Mouse (Mus musculus) myocyte (in vitro differentiated cells): ENCODE measurements around the gene Ttll11. TPM values are rescaled to one million over a fixed set of nuclear protein-coding genes. Genes with fewer than 3 reads are reported as not detected.

ENCODE experiments used
- H3K27me3 ChIP-seq: one replicate; pipeline ENCODE4 v1.6.1; 2011; ENCODE audit not compliant: control insufficient read depth, insufficient read depth, insufficient read length
- H3K36me3 ChIP-seq: one replicate; pipeline ENCODE4 v1.6.1; 2011; ENCODE audit not compliant: control insufficient read depth, insufficient read depth
- H3K4me2 ChIP-seq: one replicate; pipeline ENCODE4 v1.6.1; 2011; ENCODE audit warnings: low read depth, control low read depth
- H3K4me3 ChIP-seq: one replicate; pipeline ENCODE4 v1.5.1; 2011; ENCODE audit warnings: mild to moderate bottlenecking, control low read depth, moderate library complexity
- H3K79me2 ChIP-seq: one replicate; pipeline ENCODE4 v1.6.1; 2011; ENCODE audit not compliant: control insufficient read depth, insufficient read depth
- H3ac ChIP-seq: one replicate; pipeline ENCODE4 v1.6.1; 2011; ENCODE audit not compliant: control insufficient read depth, insufficient read length
- CEBPB ChIP-seq: IDR thresholded peaks from 2 replicates; pipeline ENCODE4 v1.6.1; 2011; ENCODE audit warnings: mild to moderate bottlenecking, moderate library complexity; ENCODE audit not compliant: poor library complexity, insufficient read depth, severe bottlenecking
- E2F4 ChIP-seq: IDR thresholded peaks from one replicate; pipeline ENCODE4 v1.6.1; 2011; ENCODE audit warnings: mild to moderate bottlenecking, control low read depth, moderate library complexity; ENCODE audit not compliant: insufficient read depth
- MAX ChIP-seq: IDR thresholded peaks from one replicate; pipeline ENCODE4 v1.6.1; 2011; ENCODE audit warnings: low read depth, mild to moderate bottlenecking, control low read depth
- MYOD1 ChIP-seq, 3 experiments: IDR thresholded peaks; one replicate each; pipeline ENCODE4 v1.6.1; 2011; ENCODE audit warnings: control low read depth in 2 of 3, low read depth in 2 of 3, mild to moderate bottlenecking in 2 of 3, moderate library complexity in 1 of 3; ENCODE audit not compliant: insufficient read length in 2 of 3, control insufficient read depth in 1 of 3
- MYOG ChIP-seq, 3 experiments: IDR thresholded peaks; one replicate each; pipeline ENCODE4 v1.6.1; 2011; ENCODE audit warnings: control low read depth in 2 of 3, low read depth in 2 of 3, mild to moderate bottlenecking in 2 of 3; ENCODE audit not compliant: insufficient read length in 2 of 3, control insufficient read depth in 1 of 3, insufficient read depth in 1 of 3
- POLR2A ChIP-seq: IDR thresholded peaks from one replicate; pipeline ENCODE4 v1.6.1; 2011; ENCODE audit warnings: low read depth, mild to moderate bottlenecking, control low read depth, moderate library complexity; ENCODE audit not compliant: insufficient read length
- POLR2AphosphoS2 ChIP-seq: IDR thresholded peaks from one replicate; pipeline ENCODE4 v1.6.1; 2011; ENCODE audit warnings: low read depth, control low read depth; ENCODE audit not compliant: insufficient read length
- REST ChIP-seq: IDR thresholded peaks from one replicate; pipeline ENCODE4 v1.6.1; 2011; ENCODE audit warnings: mild to moderate bottlenecking, control low read depth, moderate library complexity; ENCODE audit not compliant: insufficient read depth, insufficient read length
- SRF ChIP-seq: IDR thresholded peaks from one replicate; pipeline ENCODE4 v1.6.1; 2011; ENCODE audit warnings: low read depth; ENCODE audit not compliant: control insufficient read depth, insufficient read length
- TCF12 ChIP-seq: IDR thresholded peaks from one replicate; pipeline ENCODE4 v1.6.1; 2011; ENCODE audit warnings: mild to moderate bottlenecking, control low read depth; ENCODE audit not compliant: poor library complexity, insufficient read depth, severe bottlenecking
- TCF3 ChIP-seq: IDR thresholded peaks from one replicate; pipeline ENCODE4 v1.6.1; 2011; ENCODE audit warnings: low read depth, control low read depth; ENCODE audit not compliant: insufficient read length
- USF1 ChIP-seq: IDR thresholded peaks from one replicate; pipeline ENCODE4 v1.6.1; 2011; ENCODE audit warnings: low read depth, mild to moderate bottlenecking, control low read depth, moderate library complexity
- polyA plus RNA-seq: library from polyadenylated mRNA; unstranded; fragments of >200 nt; fragmentation: generic; extraction: Trizol; gene quantifications from one replicate; pipeline ENCODE4 v1.2.1, GENCODE M21; 2012; ENCODE audit warnings: missing spikeins

Ttll11 gene
- polyA plus RNA-seq, 1 experiment, result 9.8 TPM

GRCm38 (mm10) chr2:35858281-35858680, 121.4 kb downstream of the Ttll11 start:
- no peak for TF ChIP-seq POLR2AphosphoS2
- no peak for TF ChIP-seq MAX
- TF ChIP-seq TCF12, result no peak
- TF ChIP-seq MYOD1 (IDR thresholded peaks at IDR 0.05; ENCODE audit: control insufficient read depth in 1 of 3, insufficient read length in 2 of 3, low read depth in 2 of 3), result no peak
- TF ChIP-seq REST, result no peak
- no peak for TF ChIP-seq E2F4
- TF ChIP-seq TCF3, result no peak
- no peak for TF ChIP-seq USF1
- TF ChIP-seq SRF, result no peak
- TF ChIP-seq POLR2A, result no peak
- TF ChIP-seq CEBPB, result no peak
- Histone ChIP-seq H3K36me3 (no peaks in the 10 kb centered on the region), H3K79me2 (no peaks in the 10 kb centered on the region), H3K27me3 (no peaks in the 10 kb centered on the region), H3K4me3 (no peak overlapping the region), H3ac (no peak overlapping the region), H3K4me2 (no peak overlapping the region)

GRCm38 (mm10) chr2:35856901-35857300, 122.8 kb downstream of the Ttll11 start:
- Histone ChIP-seq H3K36me3 (no peaks in the 10 kb centered on the region), H3K79me2 (no peaks in the 10 kb centered on the region)

GRCm38 (mm10) chr2:35854877-35855276, 124.8 kb downstream of the Ttll11 start:
- TF ChIP-seq MAX, result no peak
- TF ChIP-seq SRF, result no peak
- no peak for TF ChIP-seq TCF12
- TF ChIP-seq POLR2AphosphoS2, result no peak
- TF ChIP-seq CEBPB, result no peak
- TF ChIP-seq E2F4, result no peak
- no peak for TF ChIP-seq MYOD1 (IDR thresholded peaks at IDR 0.05; ENCODE audit: control insufficient read depth in 1 of 3, insufficient read length in 2 of 3, low read depth in 2 of 3)
- TF ChIP-seq MYOG (IDR thresholded peaks at IDR 0.05; ENCODE audit: control insufficient read depth in 1 of 3, insufficient read depth in 1 of 3, insufficient read length in 2 of 3, low read depth in 2 of 3), result no peak
- Histone ChIP-seq H3ac (no peak overlapping the region), H3K4me3 (no peak overlapping the region), H3K79me2 (no peaks in the 10 kb centered on the region), H3K27me3 (no peaks in the 10 kb centered on the region), H3K36me3 (no peaks in the 10 kb centered on the region), H3K4me2 (no peak overlapping the region)

More at GRCm38 (mm10) chr2:35856901-35857300, 122.8 kb downstream of the Ttll11 start:
- H3K4me3 ChIP-seq, result no peak overlapping the region
- H3K27me3 ChIP-seq, result no peaks in the 10 kb centered on the region
- no peak for TF ChIP-seq TCF12
- no peak for TF ChIP-seq MYOD1 (IDR thresholded peaks at IDR 0.05; ENCODE audit: control insufficient read depth in 1 of 3, insufficient read length in 2 of 3, low read depth in 2 of 3)
- TF ChIP-seq TCF3, result no peak
- no peak for TF ChIP-seq POLR2AphosphoS2
- no peak for TF ChIP-seq SRF
- H3ac ChIP-seq, result no peak overlapping the region
- no peak overlapping the region for H3K4me2 ChIP-seq

- Histone ChIP-seq H3ac (no peak overlapping the region), H3K4me3 (no peak overlapping the region)
- no peak for TF ChIP-seq TCF12
- no peak for TF ChIP-seq POLR2A
- no peak for TF ChIP-seq MYOG (IDR thresholded peaks at IDR 0.05; ENCODE audit: control insufficient read depth in 1 of 3, insufficient read depth in 1 of 3, insufficient read length in 2 of 3, low read depth in 2 of 3)
- no peak for TF ChIP-seq SRF
- TF ChIP-seq REST, result no peak
Observed at GRCm38 (mm10) chr2:35852971-35853370, 126.7 kb downstream of the Ttll11 start.

GRCm38 (mm10) chr2:35852164-35852509, 127.6 kb downstream of the Ttll11 start:
- TF ChIP-seq USF1 (no peak), TCF3 (no peak)
- no peak overlapping the region for H3ac ChIP-seq
- no peaks in the 10 kb centered on the region for H3K27me3 ChIP-seq
- H3K79me2 ChIP-seq, result no peaks in the 10 kb centered on the region
- no peaks in the 10 kb centered on the region for H3K36me3 ChIP-seq
- H3K4me3 ChIP-seq, result no peak overlapping the region
- H3K4me2 ChIP-seq, result no peak overlapping the region

More at GRCm38 (mm10) chr2:35852971-35853370, 126.7 kb downstream of the Ttll11 start:
- no peak overlapping the region for H3K4me2 ChIP-seq
- no peaks in the 10 kb centered on the region for H3K79me2 ChIP-seq
- H3K36me3 ChIP-seq, result no peaks in the 10 kb centered on the region
- no peaks in the 10 kb centered on the region for H3K27me3 ChIP-seq
